Mouse (Mus musculus) neural tube, embryonic 14.5 days (tissue): Measurements from ENCODE around the gene Fnip1. TPM values are rescaled to one million over a fixed set of nuclear protein-coding genes. Genes with fewer than 3 reads are reported as not detected.

Source experiments
- ATAC-seq: fragments of 200-750 bp; cut with Nextera tagmentation; 2 replicates; pipeline ENCODE4 v1.8.0; 2017; ENCODE audit warnings: low read depth, mild to moderate bottlenecking, moderate TSS enrichment, moderate library complexity
- H3K27ac ChIP-seq: fragments of 300-500 bp; sonication (generic); 2 replicates; pipeline ENCODE4 v1.5.1; 2014; ENCODE audit warnings: low read depth, mild to moderate bottlenecking, control low read depth, low read length, moderate library complexity, mixed read lengths
- H3K27me3 ChIP-seq: fragments of 300-500 bp; sonication (generic); 2 replicates; pipeline ENCODE4 v1.6.1; 2014; ENCODE audit warnings: low read length; ENCODE audit not compliant: control insufficient read depth, insufficient read depth
- H3K36me3 ChIP-seq: fragments of 300-500 bp; sonication (generic); 2 replicates; pipeline ENCODE4 v1.6.1; 2014; ENCODE audit warnings: low read length, mixed read lengths; ENCODE audit not compliant: control insufficient read depth, insufficient read depth
- H3K4me1 ChIP-seq: fragments of 300-500 bp; sonication (generic); 2 replicates; pipeline ENCODE4 v1.6.1; 2014; ENCODE audit warnings: low read length; ENCODE audit not compliant: control insufficient read depth, insufficient read depth
- H3K4me2 ChIP-seq: fragments of 300-500 bp; sonication (generic); 2 replicates; pipeline ENCODE4 v1.6.1; 2014; ENCODE audit warnings: mild to moderate bottlenecking, low read depth, low read length, control low read depth
- H3K4me3 ChIP-seq: fragments of 300-500 bp; sonication (generic); 2 replicates; pipeline ENCODE4 v1.5.1; 2014; ENCODE audit warnings: low read depth, low read length, control low read depth, mixed read lengths
- H3K9ac ChIP-seq: fragments of 300-500 bp; sonication (generic); replicated peaks from 2 replicates; pipeline ENCODE4 v1.6.1; 2014; ENCODE audit warnings: low read depth, mild to moderate bottlenecking, control low read depth, low read length, mixed read lengths
- H3K9me3 ChIP-seq: fragments of 300-500 bp; sonication (generic); 2 replicates; pipeline ENCODE4 v1.6.1; 2016; ENCODE audit warnings: low read length; ENCODE audit not compliant: control insufficient read depth
- WGBS: fragments of 180-500 bp; shearing (Covaris S2); extraction: QIAGEN DNeasy Blood & Tissue Kit; methylation state at CpG from one replicate; pipeline ENCODE4 v1.1.7; 2014; 5-methylcytosine and 5-hydroxymethylcytosine counted together
- polyA plus RNA-seq: library from polyadenylated mRNA; unstranded; fragments of >200 nt; fragmentation: Nextera tagmentation; extraction: Ambion mirVana; gene quantifications from 2 replicates; pipeline ENCODE4 v1.2.1, GENCODE M21; 2014

Gene Fnip1
- polyA plus RNA-seq, 1 experiment from 2014 or later, result 15.2 TPM

DNA sequence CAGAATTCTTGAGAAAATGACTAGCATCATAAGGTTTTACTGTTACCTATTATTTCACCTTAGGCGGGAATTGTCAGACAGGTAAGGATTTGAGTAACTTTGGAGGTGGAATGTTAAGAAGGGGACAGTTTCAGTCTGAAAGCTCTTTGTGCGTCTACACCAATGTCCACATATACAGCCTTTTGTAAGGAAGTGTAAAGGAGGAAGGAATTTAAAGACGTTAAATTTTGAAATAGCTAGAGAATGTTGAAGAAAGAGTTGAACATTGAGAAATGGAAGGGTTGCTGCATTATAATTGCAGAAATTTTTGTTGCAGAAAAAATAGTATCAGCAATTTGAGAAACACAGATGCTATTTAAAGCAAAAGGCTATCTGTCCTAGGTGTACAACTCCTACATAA lies 48.0 kb downstream of the Fnip1 start:
- H3K4me2 ChIP-seq, result no peak overlapping the region
- no peaks in the 10 kb centered on the region for H3K4me1 ChIP-seq
- no peak overlapping the region for H3K27ac ChIP-seq
- no peaks in the 10 kb centered on the region for H3K36me3 ChIP-seq
- no peak overlapping the region for H3K4me3 ChIP-seq
- no peaks in the 10 kb centered on the region for H3K9me3 ChIP-seq
- ATAC-seq, result no peak
- H3K27me3 ChIP-seq, result no peaks in the 10 kb centered on the region
- WGBS, result 90% methylated on average over 3 of the region's 3 CpGs
- no peak overlapping the region for H3K9ac ChIP-seq

DNA sequence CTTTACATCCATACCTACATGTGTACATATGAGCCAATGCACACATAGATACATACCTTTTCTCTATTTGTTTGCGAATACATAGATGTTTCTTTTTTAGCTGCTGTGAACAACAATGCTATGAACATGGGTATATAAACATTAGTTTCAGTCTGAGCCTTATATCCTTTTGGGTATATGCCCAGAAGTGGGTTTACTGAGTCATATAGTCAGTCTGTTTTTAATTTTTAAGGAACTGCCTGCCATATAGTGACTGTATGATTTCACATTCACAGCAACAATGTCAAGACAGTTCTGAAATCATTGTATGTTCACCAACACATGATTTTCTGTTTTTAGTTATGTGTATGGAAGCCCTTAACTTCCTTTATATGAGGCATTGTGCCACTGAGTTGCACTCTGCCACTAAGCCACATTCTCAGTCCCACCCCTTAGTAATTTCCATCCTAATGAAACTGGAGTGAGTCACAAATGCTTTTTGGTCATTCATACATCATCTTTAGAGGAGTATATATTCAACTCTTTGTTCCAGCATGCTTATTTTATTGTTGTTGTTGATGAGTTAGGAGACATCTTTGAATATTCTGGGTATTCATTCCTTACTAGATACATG lies 54.1 kb downstream of the Fnip1 start:
- Histone ChIP-seq H3K4me1 (no peaks in the 10 kb centered on the region), H3K9me3 (no peaks in the 10 kb centered on the region), H3K27ac (no peak overlapping the region), H3K36me3 (no peaks in the 10 kb centered on the region), H3K27me3 (no peaks in the 10 kb centered on the region), H3K9ac (no peak overlapping the region), H3K4me3 (no peak overlapping the region), H3K4me2 (no peak overlapping the region)
- ATAC-seq, result no peak
- 100% methylated on average over 1 of the region's 1 CpGs for WGBS

DNA sequence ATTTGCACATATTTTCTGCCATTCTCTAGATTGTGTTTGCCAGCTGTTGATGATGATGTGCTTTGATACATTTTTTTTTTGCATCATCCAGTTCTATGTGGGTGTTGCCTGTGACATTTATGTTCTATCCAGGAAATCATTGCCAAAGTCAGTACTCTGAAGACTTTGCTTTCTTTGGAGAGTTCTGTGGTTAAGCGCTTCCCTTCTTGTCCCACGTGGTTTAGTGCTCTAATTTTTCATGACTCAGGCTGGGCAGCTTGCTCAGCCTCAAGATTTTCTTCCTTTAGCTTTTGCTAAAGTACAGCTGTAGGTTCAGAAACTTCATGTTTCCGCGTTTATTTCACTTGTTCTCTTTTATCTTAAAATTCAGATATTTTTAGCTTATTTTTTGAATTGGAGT lies 54.6 kb downstream of the Fnip1 start:
- no peak overlapping the region for H3K4me3 ChIP-seq
- H3K9ac ChIP-seq, result no peak overlapping the region
- ATAC-seq, result no peak
- H3K27ac ChIP-seq, result no peak overlapping the region
- no peaks in the 10 kb centered on the region for H3K27me3 ChIP-seq
- H3K4me2 ChIP-seq, result no peak overlapping the region
- H3K4me1 ChIP-seq, result no peaks in the 10 kb centered on the region
- WGBS, result 88% methylated on average over 4 of the region's 4 CpGs
- H3K9me3 ChIP-seq, result no peaks in the 10 kb centered on the region
- H3K36me3 ChIP-seq, result peaks cover 2% of the 10 kb centered on the region; the same call in 1 of the 2 replicates

DNA sequence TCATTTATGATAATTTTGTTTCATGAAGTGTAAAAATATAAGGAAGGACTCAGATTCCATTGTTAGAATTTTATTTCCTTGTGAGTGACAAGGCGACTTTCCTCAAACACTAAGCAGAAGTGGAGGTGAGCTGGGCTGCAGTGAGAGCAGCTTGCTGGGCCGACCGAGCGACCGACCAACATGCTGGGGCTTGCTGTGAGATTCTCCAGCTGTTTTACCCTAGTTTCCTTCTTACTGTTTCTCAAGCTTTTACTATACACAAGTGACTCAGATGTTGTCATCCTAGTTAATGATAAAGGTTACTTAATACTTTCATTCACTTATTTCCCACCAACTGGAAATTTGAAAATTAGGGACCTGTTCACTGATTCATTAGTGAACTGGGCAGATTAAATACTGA lies 61.8 kb downstream of the Fnip1 start:
- no peak overlapping the region for H3K4me3 ChIP-seq
- H3K27ac ChIP-seq, result no peak overlapping the region
- H3K36me3 ChIP-seq, result peaks cover 20% of the 10 kb centered on the region
- WGBS, result 95% methylated on average over 5 of the region's 5 CpGs
- no peak for ATAC-seq
- no peaks in the 10 kb centered on the region for H3K9me3 ChIP-seq
- H3K9ac ChIP-seq, result no peak overlapping the region
- H3K27me3 ChIP-seq, result no peaks in the 10 kb centered on the region
- H3K4me1 ChIP-seq, result no peaks in the 10 kb centered on the region
- H3K4me2 ChIP-seq, result no peak overlapping the region

DNA sequence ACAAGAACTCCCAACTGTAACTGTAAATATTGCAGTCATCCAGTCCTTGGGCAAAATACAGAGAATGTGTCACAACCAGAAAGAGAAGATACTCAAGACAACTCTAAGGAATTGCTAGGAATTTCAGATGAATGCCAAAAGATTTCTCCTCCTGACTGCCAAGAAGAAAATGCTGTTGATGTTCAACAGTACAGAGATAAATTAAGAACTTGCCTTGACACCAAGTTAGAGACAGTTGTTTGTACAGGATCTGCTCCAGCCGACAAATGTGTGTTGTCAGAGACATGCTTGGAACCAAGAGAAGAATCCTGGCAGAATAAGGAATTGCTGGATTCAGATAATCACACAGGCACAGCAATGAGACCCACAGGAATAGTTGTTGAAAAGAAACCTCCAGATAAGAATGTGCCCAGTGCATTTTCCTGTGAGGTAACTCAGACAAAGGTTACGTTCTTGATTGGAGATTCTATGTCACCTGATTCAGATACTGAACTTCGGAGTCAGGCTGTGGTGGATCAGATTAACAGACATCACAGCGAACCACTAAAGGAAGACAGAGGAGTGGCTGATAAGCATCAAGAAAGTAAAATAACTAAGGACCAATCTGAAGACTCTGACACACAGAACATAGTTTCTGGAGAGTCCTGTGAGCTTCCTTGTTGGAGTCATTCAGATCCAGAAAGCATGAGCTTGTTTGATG lies 64.7 kb downstream of the Fnip1 start:
- no peaks in the 10 kb centered on the region for H3K9me3 ChIP-seq
- ATAC-seq, result no peak
- H3K9ac ChIP-seq, result no peak overlapping the region
- no peaks in the 10 kb centered on the region for H3K4me1 ChIP-seq
- WGBS, result 97% methylated on average over 4 of the region's 4 CpGs
- H3K4me3 ChIP-seq, result no peak overlapping the region
- no peak overlapping the region for H3K27ac ChIP-seq
- no peaks in the 10 kb centered on the region for H3K27me3 ChIP-seq
- H3K4me2 ChIP-seq, result no peak overlapping the region
- peaks cover 17% of the 10 kb centered on the region for H3K36me3 ChIP-seq

DNA sequence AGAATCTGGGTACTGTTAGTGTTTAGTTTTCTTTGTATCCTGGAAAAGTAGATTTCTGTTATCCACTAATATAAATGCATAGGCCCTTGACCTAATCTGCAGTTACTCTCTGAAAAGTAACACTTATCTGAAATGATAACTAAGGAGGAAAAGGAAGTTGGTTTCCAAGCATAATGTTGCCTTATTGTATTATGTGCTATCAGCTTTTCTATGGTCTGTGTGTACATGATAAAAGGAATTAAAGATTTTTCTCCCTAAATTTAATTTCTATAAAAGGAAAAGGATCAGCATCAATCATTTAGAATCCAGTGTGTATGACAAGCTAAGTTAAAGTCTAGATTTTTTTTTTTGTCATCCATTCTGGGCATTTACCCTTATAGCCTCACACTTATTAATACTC lies 75.6 kb downstream of the Fnip1 start:
- Histone ChIP-seq H3K4me3 (no peak overlapping the region), H3K9me3 (no peaks in the 10 kb centered on the region), H3K4me1 (no peaks in the 10 kb centered on the region), H3K36me3 (no peaks in the 10 kb centered on the region), H3K27ac (no peak overlapping the region), H3K27me3 (no peaks in the 10 kb centered on the region), H3K4me2 (no peak overlapping the region), H3K9ac (no peak overlapping the region)
- ATAC-seq, result no peak

DNA sequence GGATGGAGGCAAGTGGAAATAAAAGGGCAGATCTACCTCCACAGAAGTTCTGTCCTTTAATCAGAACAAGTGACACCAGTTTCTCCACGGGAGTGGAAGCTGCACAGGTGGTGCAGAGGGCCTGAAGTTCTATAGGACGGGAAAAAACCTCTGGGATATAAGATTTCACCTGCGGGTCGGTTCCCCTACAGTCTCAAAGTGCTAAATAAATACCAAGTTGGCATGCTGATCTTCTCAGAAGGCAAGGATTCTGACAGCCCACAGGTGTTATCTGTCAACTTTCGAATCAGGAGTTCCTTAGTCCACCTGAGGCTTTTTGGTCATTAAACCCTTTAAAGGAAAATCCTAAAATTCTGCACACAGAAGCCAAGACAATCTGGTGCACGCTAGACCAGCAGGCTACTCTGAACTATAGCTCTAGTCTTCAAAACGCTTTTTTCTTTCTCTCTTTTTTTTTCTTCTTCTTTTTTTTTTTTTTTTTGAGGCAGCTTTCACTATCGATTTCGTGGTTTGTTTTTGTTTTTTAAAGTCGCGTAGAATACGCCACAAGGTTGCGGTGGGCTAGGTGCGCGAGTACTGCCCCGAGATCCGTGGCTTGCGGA lies 84.0 kb downstream of the Fnip1 start:
- H3K4me2 ChIP-seq, result peak overlapping the region; percentile 67
- no peaks in the 10 kb centered on the region for H3K36me3 ChIP-seq
- peak overlapping the region; percentile 81 for H3K4me3 ChIP-seq
- H3K27me3 ChIP-seq, result no peaks in the 10 kb centered on the region
- no peaks in the 10 kb centered on the region for H3K9me3 ChIP-seq
- peaks cover 17% of the 10 kb centered on the region; the same call in 1 of the 2 replicates for H3K4me1 ChIP-seq
- ATAC-seq, result no peak
- peak overlapping the region; percentile 63 for H3K9ac ChIP-seq
- WGBS, result 3% methylated on average over 18 of the region's 18 CpGs
- peak overlapping the region; percentile 91 for H3K27ac ChIP-seq

DNA sequence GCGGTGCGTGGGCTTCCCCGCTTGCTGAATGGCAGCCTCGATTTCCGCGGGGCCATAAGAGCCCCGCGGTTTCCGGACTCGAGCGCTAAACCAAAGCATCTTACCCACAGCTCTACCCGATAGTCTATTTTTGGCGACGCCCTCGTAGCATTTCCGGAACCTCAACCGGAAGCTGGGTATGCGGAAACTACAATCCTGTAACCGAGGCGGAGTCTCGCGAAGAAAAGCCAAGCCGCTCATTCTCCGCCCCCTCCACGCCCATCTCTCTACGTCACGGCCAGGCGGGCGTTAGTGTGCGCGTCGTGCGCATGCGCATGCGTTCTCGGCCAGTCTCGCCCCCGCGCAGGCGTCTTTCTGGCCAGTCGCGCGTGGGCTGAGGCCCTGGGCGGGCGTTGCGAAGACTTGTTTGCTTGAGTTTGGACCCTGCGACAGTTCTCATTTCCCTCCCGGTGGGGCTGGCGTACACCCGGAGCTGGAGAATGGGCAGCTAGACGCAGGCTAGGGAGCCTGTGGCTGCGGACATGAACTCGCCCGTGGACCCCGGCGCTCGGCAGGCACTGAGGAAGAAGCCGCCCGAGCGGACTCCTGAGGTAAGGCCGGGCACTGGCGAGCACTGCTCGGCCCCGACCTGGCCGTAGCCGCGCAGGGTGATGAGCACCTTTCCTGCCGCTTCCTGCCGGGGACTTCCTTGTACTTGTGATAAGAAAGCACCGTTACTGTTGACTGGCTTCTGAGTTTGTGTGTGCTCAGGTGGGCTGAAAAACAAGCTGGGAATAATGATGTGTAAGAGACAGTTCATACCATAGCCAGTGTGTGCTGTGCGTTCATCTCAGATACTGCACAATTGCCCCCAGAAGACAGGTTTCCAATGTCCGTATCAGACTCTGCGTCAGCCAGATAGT lies 84.8 kb downstream of the Fnip1 start, which contains the start of gene Rapgef6:
Gene Rapgef6 (plus strand): TSS at position 319 of the 902 bp plus-strand sequence.
- peak within 1 kb of the TSS; percentile 82 for H3K9ac ChIP-seq
- no peaks in the 10 kb centered on the region for H3K9me3 ChIP-seq
- under 1% methylated on average over 73 of the region's 73 CpGs for WGBS
- ATAC-seq, result peak; percentile 97
- peak within 1 kb of the TSS; percentile 91 for H3K27ac ChIP-seq
- H3K4me2 ChIP-seq, result peak within 1 kb of the TSS; percentile 73
- H3K36me3 ChIP-seq, result no peaks in the 10 kb centered on the region
- peaks cover 17% of the 10 kb centered on the region; the same call in 1 of the 2 replicates for H3K4me1 ChIP-seq
- H3K4me3 ChIP-seq, result peak within 1 kb of the TSS; percentile 81
- no peaks in the 10 kb centered on the region for H3K27me3 ChIP-seq
